Mouse (Mus musculus) myocyte (in vitro differentiated cells): Measurements from ENCODE around the gene G6pc2. TPM values are rescaled to one million over a fixed set of nuclear protein-coding genes. Genes with fewer than 3 reads are reported as not detected.

ENCODE experiments used
- H3K27me3 ChIP-seq: one replicate; pipeline ENCODE4 v1.6.1; 2011; ENCODE audit not compliant: control insufficient read depth, insufficient read depth, insufficient read length
- H3K36me3 ChIP-seq: one replicate; pipeline ENCODE4 v1.6.1; 2011; ENCODE audit not compliant: control insufficient read depth, insufficient read depth
- H3K4me2 ChIP-seq: one replicate; pipeline ENCODE4 v1.6.1; 2011; ENCODE audit warnings: low read depth, control low read depth
- H3K4me3 ChIP-seq: one replicate; pipeline ENCODE4 v1.5.1; 2011; ENCODE audit warnings: mild to moderate bottlenecking, control low read depth, moderate library complexity
- H3K79me2 ChIP-seq: one replicate; pipeline ENCODE4 v1.6.1; 2011; ENCODE audit not compliant: control insufficient read depth, insufficient read depth
- H3ac ChIP-seq: one replicate; pipeline ENCODE4 v1.6.1; 2011; ENCODE audit not compliant: control insufficient read depth, insufficient read length
- CEBPB ChIP-seq: IDR thresholded peaks from 2 replicates; pipeline ENCODE4 v1.6.1; 2011; ENCODE audit warnings: mild to moderate bottlenecking, moderate library complexity; ENCODE audit not compliant: poor library complexity, insufficient read depth, severe bottlenecking
- E2F4 ChIP-seq: IDR thresholded peaks from one replicate; pipeline ENCODE4 v1.6.1; 2011; ENCODE audit warnings: mild to moderate bottlenecking, control low read depth, moderate library complexity; ENCODE audit not compliant: insufficient read depth
- MAX ChIP-seq: IDR thresholded peaks from one replicate; pipeline ENCODE4 v1.6.1; 2011; ENCODE audit warnings: low read depth, mild to moderate bottlenecking, control low read depth
- MYOD1 ChIP-seq, 3 experiments: IDR thresholded peaks; one replicate each; pipeline ENCODE4 v1.6.1; 2011; ENCODE audit warnings: control low read depth in 2 of 3, low read depth in 2 of 3, mild to moderate bottlenecking in 2 of 3, moderate library complexity in 1 of 3; ENCODE audit not compliant: insufficient read length in 2 of 3, control insufficient read depth in 1 of 3
- MYOG ChIP-seq, 3 experiments: IDR thresholded peaks; one replicate each; pipeline ENCODE4 v1.6.1; 2011; ENCODE audit warnings: control low read depth in 2 of 3, low read depth in 2 of 3, mild to moderate bottlenecking in 2 of 3; ENCODE audit not compliant: insufficient read length in 2 of 3, control insufficient read depth in 1 of 3, insufficient read depth in 1 of 3
- POLR2A ChIP-seq: IDR thresholded peaks from one replicate; pipeline ENCODE4 v1.6.1; 2011; ENCODE audit warnings: low read depth, mild to moderate bottlenecking, control low read depth, moderate library complexity; ENCODE audit not compliant: insufficient read length
- POLR2AphosphoS2 ChIP-seq: IDR thresholded peaks from one replicate; pipeline ENCODE4 v1.6.1; 2011; ENCODE audit warnings: low read depth, control low read depth; ENCODE audit not compliant: insufficient read length
- REST ChIP-seq: IDR thresholded peaks from one replicate; pipeline ENCODE4 v1.6.1; 2011; ENCODE audit warnings: mild to moderate bottlenecking, control low read depth, moderate library complexity; ENCODE audit not compliant: insufficient read depth, insufficient read length
- SRF ChIP-seq: IDR thresholded peaks from one replicate; pipeline ENCODE4 v1.6.1; 2011; ENCODE audit warnings: low read depth; ENCODE audit not compliant: control insufficient read depth, insufficient read length
- TCF12 ChIP-seq: IDR thresholded peaks from one replicate; pipeline ENCODE4 v1.6.1; 2011; ENCODE audit warnings: mild to moderate bottlenecking, control low read depth; ENCODE audit not compliant: poor library complexity, insufficient read depth, severe bottlenecking
- TCF3 ChIP-seq: IDR thresholded peaks from one replicate; pipeline ENCODE4 v1.6.1; 2011; ENCODE audit warnings: low read depth, control low read depth; ENCODE audit not compliant: insufficient read length
- USF1 ChIP-seq: IDR thresholded peaks from one replicate; pipeline ENCODE4 v1.6.1; 2011; ENCODE audit warnings: low read depth, mild to moderate bottlenecking, control low read depth, moderate library complexity
- polyA plus RNA-seq: library from polyadenylated mRNA; unstranded; fragments of >200 nt; fragmentation: generic; extraction: Trizol; gene quantifications from one replicate; pipeline ENCODE4 v1.2.1, GENCODE M21; 2012; ENCODE audit warnings: missing spikeins

Gene G6pc2
- polyA plus RNA-seq, 1 experiment = not detected

DNA sequence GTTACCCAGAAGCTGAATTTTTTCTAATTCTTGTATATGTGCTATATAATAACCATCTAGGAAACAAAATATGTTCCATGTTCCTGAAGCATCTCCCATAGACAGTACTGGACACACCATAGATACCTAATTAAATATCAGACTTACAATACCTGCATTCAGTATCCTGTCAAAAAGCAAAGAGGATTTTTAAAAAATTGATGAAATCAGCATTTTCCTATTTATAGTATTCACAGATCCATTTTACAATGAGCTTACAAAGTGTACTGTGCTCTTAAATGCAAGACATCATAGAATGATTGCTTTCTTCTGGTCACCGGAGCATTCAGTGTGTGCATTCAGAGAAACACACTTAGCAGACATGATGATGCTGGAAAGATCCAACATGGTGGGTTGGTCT lies 36.2 kb downstream of the G6pc2 start:
- no peaks in the 10 kb centered on the region for H3K36me3 ChIP-seq
- TF ChIP-seq USF1 (no peak), POLR2AphosphoS2 (no peak), REST (no peak), TCF3 (no peak), TCF12 (no peak), SRF (no peak), POLR2A (no peak), MAX (no peak), CEBPB (no peak), MYOG (IDR thresholded peaks at IDR 0.05; ENCODE audit: control insufficient read depth in 1 of 3, insufficient read depth in 1 of 3, insufficient read length in 2 of 3, low read depth in 2 of 3) (no peak), MYOD1 (IDR thresholded peaks at IDR 0.05; ENCODE audit: control insufficient read depth in 1 of 3, insufficient read length in 2 of 3, low read depth in 2 of 3) (no peak), E2F4 (no peak)
- H3K27me3 ChIP-seq = no peaks in the 10 kb centered on the region
- H3ac ChIP-seq = no peak overlapping the region
- H3K4me2 ChIP-seq = no peak overlapping the region
- H3K4me3 ChIP-seq = no peak overlapping the region
- H3K79me2 ChIP-seq = no peaks in the 10 kb centered on the region

DNA sequence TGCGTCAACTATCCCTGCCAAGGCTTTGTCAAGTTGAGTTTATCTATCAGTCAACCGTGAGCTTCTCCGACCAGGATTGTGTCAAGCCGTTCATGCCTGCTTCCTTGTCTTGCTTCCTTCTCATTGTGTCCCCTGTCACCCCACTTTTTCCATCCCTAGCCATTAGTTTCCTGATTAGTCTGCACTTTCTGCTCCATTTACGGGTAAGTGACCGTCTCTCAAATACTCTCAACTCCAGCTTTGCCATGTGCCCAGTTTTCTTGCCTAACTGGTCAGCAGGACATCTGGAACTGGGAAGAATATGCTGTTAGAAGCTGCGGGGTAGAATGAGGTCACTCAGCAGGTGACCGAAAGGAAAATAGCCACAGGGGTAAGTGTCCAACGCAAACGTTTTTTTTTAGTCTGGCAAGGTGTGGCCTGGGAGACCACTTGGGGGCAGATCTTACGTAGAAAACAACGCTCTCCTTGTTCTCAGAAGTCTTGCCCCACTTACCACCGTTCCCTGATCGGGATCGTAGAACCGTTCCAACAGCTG lies 37.4 kb downstream of the G6pc2 start:
- H3ac ChIP-seq = no peak overlapping the region
- no peaks in the 10 kb centered on the region for H3K79me2 ChIP-seq
- no peak overlapping the region for H3K4me3 ChIP-seq
- no peaks in the 10 kb centered on the region for H3K27me3 ChIP-seq
- H3K36me3 ChIP-seq = no peaks in the 10 kb centered on the region
- TF ChIP-seq CEBPB (no peak), TCF12 (no peak), USF1 (no peak)
- H3K4me2 ChIP-seq = no peak overlapping the region

DNA sequence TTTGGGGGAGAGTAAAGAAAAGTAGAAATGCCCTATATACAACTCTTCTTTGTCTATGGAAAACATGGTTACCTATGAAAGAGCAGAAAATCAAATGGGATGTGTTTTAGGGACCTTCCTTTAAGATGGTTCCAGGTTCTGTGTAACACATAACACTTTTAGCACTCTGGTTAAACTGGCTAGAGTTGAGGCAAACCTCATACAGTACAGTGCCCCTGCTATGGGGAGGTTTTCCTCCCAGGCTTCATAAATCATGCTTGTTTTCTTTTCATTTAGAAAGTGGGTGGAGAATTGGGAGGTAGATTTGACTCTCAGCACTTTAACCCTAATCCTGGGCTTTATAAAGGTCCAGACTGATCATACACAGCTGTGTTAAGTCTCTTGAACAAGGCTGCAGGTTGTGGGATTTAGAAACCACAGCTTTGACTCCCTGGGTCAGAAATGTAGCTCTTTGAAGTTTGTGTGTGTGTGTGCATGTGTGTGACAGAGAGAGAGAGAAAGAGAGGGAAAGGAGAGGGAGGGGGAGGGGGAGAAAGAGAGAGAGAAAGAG lies 53.3 kb downstream of the G6pc2 start:
- H3K27me3 ChIP-seq = no peaks in the 10 kb centered on the region
- no peak overlapping the region for H3K4me2 ChIP-seq
- no peak overlapping the region for H3ac ChIP-seq
- H3K79me2 ChIP-seq = no peaks in the 10 kb centered on the region
- H3K4me3 ChIP-seq = no peak overlapping the region
- no peaks in the 10 kb centered on the region for H3K36me3 ChIP-seq
- no peak for TF ChIP-seq POLR2AphosphoS2
- no peak for TF ChIP-seq POLR2A
- TF ChIP-seq REST = no peak
- no peak for TF ChIP-seq MYOG (IDR thresholded peaks at IDR 0.05; ENCODE audit: control insufficient read depth in 1 of 3, insufficient read depth in 1 of 3, insufficient read length in 2 of 3, low read depth in 2 of 3)
- no peak for TF ChIP-seq E2F4
- TF ChIP-seq CEBPB = no peak
- no peak for TF ChIP-seq TCF12
- TF ChIP-seq TCF3 = no peak
- TF ChIP-seq MAX = no peak
- no peak for TF ChIP-seq MYOD1 (IDR thresholded peaks at IDR 0.05; ENCODE audit: control insufficient read depth in 1 of 3, insufficient read length in 2 of 3, low read depth in 2 of 3)
- TF ChIP-seq USF1 = no peak
- no peak for TF ChIP-seq SRF

DNA sequence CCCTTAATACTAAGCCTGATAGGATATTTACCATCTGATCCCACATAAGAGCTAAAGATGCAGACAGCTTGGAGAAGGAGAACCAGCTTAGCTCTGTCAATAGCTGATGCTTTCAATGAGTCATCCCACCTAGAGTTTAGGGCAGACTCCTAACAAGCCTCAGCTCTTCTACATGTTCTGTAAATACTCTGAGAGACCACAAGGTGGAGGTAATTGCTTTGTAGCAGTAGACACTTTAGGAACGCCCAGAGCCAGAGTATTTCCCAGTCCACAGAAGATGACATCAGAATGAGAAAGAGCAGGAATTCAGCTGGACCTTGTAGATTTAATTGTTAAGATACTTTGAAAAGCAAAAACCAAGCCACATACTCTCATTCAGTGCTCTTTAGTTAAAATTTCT lies 65.0 kb downstream of the G6pc2 start:
- no peak for TF ChIP-seq MYOD1 (IDR thresholded peaks at IDR 0.05; ENCODE audit: control insufficient read depth in 1 of 3, insufficient read length in 2 of 3, low read depth in 2 of 3)
- Histone ChIP-seq H3K4me3 (no peak overlapping the region), H3K36me3 (no peaks in the 10 kb centered on the region), H3K79me2 (no peaks in the 10 kb centered on the region), H3K27me3 (no peaks in the 10 kb centered on the region), H3ac (no peak overlapping the region), H3K4me2 (no peak overlapping the region)

Other genes with a start within 250 kb of the G6pc2 start
- 0.13 TPM for gene Nostrin, start 75.3 kb upstream of the G6pc2 start, polyA plus RNA-seq
- 16.3 TPM for gene Spc25, start 4.9 kb upstream of the G6pc2 start, polyA plus RNA-seq
- not detected for gene Abcb11, start 131.5 kb downstream of the G6pc2 start, polyA plus RNA-seq
- gene Dhrs9, start 169.4 kb downstream of the G6pc2 start, polyA plus RNA-seq = 3.3 TPM